Mouse (Mus musculus) liver, embryonic 14.5 days (tissue): ENCODE data around the gene Fam83e. TPM values are rescaled to one million over a fixed set of nuclear protein-coding genes. Genes with fewer than 3 reads are reported as not detected.
A peak's percentile ranks its signal among the peaks of the same experiment; 100 is the strongest.

Experiments used
- ATAC-seq: fragments of 200-750 bp; cut with Nextera tagmentation; 2 replicates; pipeline ENCODE4 v1.8.0; 2017; ENCODE audit warnings: moderate number of reproducible peaks, mild to moderate bottlenecking, moderate library complexity; ENCODE audit not compliant: insufficient read depth
- DNase-seq, 3 experiments: peaks; one replicate each; pipeline ENCODE4 v3.0.0-alpha.2; 2012 to 2013; ENCODE audit warnings: low read depth in 3 of 3, low spot score in 3 of 3
- H3K27ac ChIP-seq: fragments of 300-500 bp; sonication (generic); 2 replicates; pipeline ENCODE4 v1.5.1; 2014; ENCODE audit warnings: moderate library complexity, mild to moderate bottlenecking, control low read depth, inconsistent platforms
- H3K27me3 ChIP-seq: fragments of 300-500 bp; sonication (generic); 2 replicates; pipeline ENCODE4 v1.6.1; 2014; ENCODE audit warnings: mild to moderate bottlenecking, low read length, moderate library complexity; ENCODE audit not compliant: control insufficient read depth, insufficient read depth
- H3K36me3 ChIP-seq: fragments of 300-500 bp; sonication (generic); replicated peaks from 2 replicates; pipeline ENCODE4 v1.6.1; 2014; ENCODE audit warnings: low read depth; ENCODE audit not compliant: control insufficient read depth, insufficient read depth
- H3K4me1 ChIP-seq, 2 experiments: fragments of 200-500 bp in 1 of 2; fragments of 300-500 bp in 1 of 2; sonication (generic) in 1 of 2; replicated peaks; 2 replicates each; pipeline ENCODE4 v1.6.1; 2012 to 2014; ENCODE audit warnings: antibody characterized with exemption in 1 of 2, inconsistent platforms in 1 of 2, low read length in 1 of 2; ENCODE audit not compliant: control insufficient read depth in 2 of 2, insufficient read depth in 2 of 2
- H3K4me2 ChIP-seq: fragments of 300-500 bp; sonication (generic); 2 replicates; pipeline ENCODE4 v1.6.1; 2014; ENCODE audit warnings: low read depth, mild to moderate bottlenecking, control low read depth, moderate library complexity
- H3K4me3 ChIP-seq, 2 experiments: fragments of 200-500 bp in 1 of 2; fragments of 300-500 bp in 1 of 2; sonication (generic) in 1 of 2; 2 replicates each; pipeline ENCODE4 v1.5.1; 2012 to 2014; ENCODE audit warnings: low read depth in 2 of 2, low read length in 2 of 2, mild to moderate bottlenecking in 2 of 2, control low read depth in 1 of 2, inconsistent platforms in 1 of 2, moderate library complexity in 1 of 2; ENCODE audit not compliant: insufficient read depth in 1 of 2
- H3K9ac ChIP-seq: fragments of 300-500 bp; sonication (generic); replicated peaks from 2 replicates; pipeline ENCODE4 v1.6.1; 2014; ENCODE audit warnings: mild to moderate bottlenecking, control low read depth, moderate library complexity
- H3K9me3 ChIP-seq: fragments of 300-500 bp; sonication (generic); 2 replicates; pipeline ENCODE4 v1.6.1; 2016; ENCODE audit warnings: low read length, mixed read lengths; ENCODE audit not compliant: control insufficient read depth
- CTCF ChIP-seq: IDR thresholded peaks from 2 replicates; pipeline ENCODE4 v1.5.1; 2016; ENCODE audit warnings: antibody characterized with exemption, low read depth, control low read depth
- EP300 ChIP-seq: IDR thresholded peaks from 2 replicates; pipeline ENCODE4 v1.6.1; 2016; ENCODE audit warnings: antibody characterized with exemption, low read depth
- WGBS: fragments of 180-500 bp; shearing (Covaris S2); extraction: QIAGEN DNeasy Blood & Tissue Kit; methylation state at CpG from one replicate; pipeline ENCODE4 v1.1.7; 2014; ENCODE audit not compliant: insufficient replicate concordance; 5-methylcytosine and 5-hydroxymethylcytosine counted together
- polyA plus RNA-seq, 2 experiments: library from polyadenylated mRNA; depleted of rRNA in 1 of 2; stranded (reverse) in 1 of 2; unstranded in 1 of 2; fragments of >200 nt; fragmentation: Nextera tagmentation in 1 of 2; extraction: Ambion mirVana in 1 of 2; gene quantifications; 2 replicates each; pipeline versions ENCODE4 v1.2.1 to v1.2.3; 2012 to 2014

The Fam83e gene
- polyA plus RNA-seq, 2 experiments, result 0.14 to 0.31 TPM

- WGBS, result 83% methylated on average over 24 of the region's 24 CpGs
- no peak overlapping the region for H3K4me2 ChIP-seq
- no peaks in the 10 kb centered on the region for H3K27me3 ChIP-seq
- ATAC-seq, result no peak
- H3K4me1 ChIP-seq, result peaks cover 26 to 32% of the 10 kb centered on the region in 2 experiments
- no peaks in the 10 kb centered on the region for H3K9me3 ChIP-seq
- no peak overlapping the region for H3K27ac ChIP-seq
- no peak overlapping the region for H3K4me3 ChIP-seq
- H3K9ac ChIP-seq, result no peak overlapping the region
- peaks cover 12% of the 10 kb centered on the region for H3K36me3 ChIP-seq
- DNase-seq, result no peak
- TF ChIP-seq CTCF, result no peak
- no peak for TF ChIP-seq EP300
Observed at GRCm38 (mm10) chr7:45711316-45712021, 9.5 kb upstream of the Fam83e start.

GRCm38 (mm10) chr7:45712022-45712757 lies 8.8 kb upstream of the Fam83e start:
- H3K4me3 ChIP-seq, result no peak overlapping the region
- no peak for ATAC-seq
- H3K27ac ChIP-seq, result no peak overlapping the region
- DNase-seq, result no peak
- no peak overlapping the region for H3K4me2 ChIP-seq
- TF ChIP-seq EP300 (no peak), CTCF (no peak)
- H3K4me1 ChIP-seq, result peaks cover 25 to 31% of the 10 kb centered on the region in 2 experiments
- no peak overlapping the region for H3K9ac ChIP-seq
- 85% methylated on average over 21 of the region's 21 CpGs for WGBS
- H3K36me3 ChIP-seq, result peaks cover 12% of the 10 kb centered on the region
- H3K27me3 ChIP-seq, result no peaks in the 10 kb centered on the region
- H3K9me3 ChIP-seq, result no peaks in the 10 kb centered on the region

DNA sequence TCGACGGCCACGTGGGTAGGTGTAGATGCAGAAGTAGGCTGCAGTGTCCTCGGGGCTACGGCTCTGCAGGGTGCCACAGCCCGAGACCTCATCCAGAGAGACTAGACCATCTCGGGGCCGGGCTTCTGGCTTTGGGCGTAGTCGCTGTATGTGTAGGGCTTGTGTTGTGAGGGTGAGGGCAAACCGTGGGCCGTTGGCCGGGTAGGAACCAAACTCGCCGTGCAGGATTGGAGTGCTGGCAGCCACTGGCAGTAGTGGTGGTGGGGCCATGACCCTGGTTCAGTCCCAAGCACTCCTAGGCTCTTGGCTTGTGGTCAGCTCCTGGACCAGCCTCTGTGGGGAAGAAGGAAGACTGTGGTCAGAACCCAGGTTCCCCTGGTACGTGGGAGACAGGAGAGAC lies 7.6 kb upstream of the Fam83e start:
- no peak overlapping the region for H3K4me2 ChIP-seq
- ATAC-seq, result no peak
- peaks cover 18 to 20% of the 10 kb centered on the region in 2 experiments for H3K4me1 ChIP-seq
- no peak overlapping the region for H3K27ac ChIP-seq
- H3K27me3 ChIP-seq, result no peaks in the 10 kb centered on the region
- 88% methylated on average over 16 of the region's 16 CpGs for WGBS
- no peak for DNase-seq
- peaks cover 12% of the 10 kb centered on the region for H3K36me3 ChIP-seq
- TF ChIP-seq EP300, result no peak
- TF ChIP-seq CTCF, result no peak
- no peaks in the 10 kb centered on the region for H3K9me3 ChIP-seq
- no peak overlapping the region for H3K4me3 ChIP-seq
- H3K9ac ChIP-seq, result no peak overlapping the region

- TF ChIP-seq CTCF (no peak), EP300 (no peak)
- peak overlapping the region in 1 of 2 experiments; percentile 90; a peak in 1 of 4 replicates for H3K4me3 ChIP-seq
- H3K4me2 ChIP-seq, result peak overlapping the region; percentile 81
- WGBS, result 77% methylated on average over 6 of the region's 6 CpGs
- no peak for ATAC-seq
- H3K27ac ChIP-seq, result no peak overlapping the region
- H3K36me3 ChIP-seq, result peaks cover 14% of the 10 kb centered on the region
- H3K9me3 ChIP-seq, result no peaks in the 10 kb centered on the region
- DNase-seq, result no peak
- peaks cover 18 to 21% of the 10 kb centered on the region in 2 experiments for H3K4me1 ChIP-seq
- no peaks in the 10 kb centered on the region for H3K27me3 ChIP-seq
- no peak overlapping the region; the same call in 1 of the 2 replicates for H3K9ac ChIP-seq
Observed at GRCm38 (mm10) chr7:45713881-45714520, 7.0 kb upstream of the Fam83e start.

- Histone ChIP-seq H3K4me3 (peak overlapping the region; percentile 66 to 90), H3K4me2 (peak overlapping the region; percentile 81), H3K9ac (peak overlapping the region; percentile 56; the same call in 1 of the 2 replicates), H3K27me3 (no peaks in the 10 kb centered on the region), H3K36me3 (peaks cover 21% of the 10 kb centered on the region), H3K27ac (peak overlapping the region; percentile 5), H3K4me1 (peaks cover 21 to 23% of the 10 kb centered on the region in 2 experiments), H3K9me3 (no peaks in the 10 kb centered on the region)
- DNase-seq (peak in 2 of 3 experiments; percentile 52 to 66), ATAC-seq (peak; percentile 57)
- WGBS, result 11% methylated on average over 14 of the region's 14 CpGs
- TF ChIP-seq EP300, result no peak
- no peak for TF ChIP-seq CTCF
Observed at GRCm38 (mm10) chr7:45714630-45715089, 6.4 kb upstream of the Fam83e start.
